Mouse (Mus musculus): ENCODE measurements around the gene Alkbh3. TPM values are rescaled to one million over a fixed set of nuclear protein-coding genes. Genes with fewer than 3 reads are reported as not detected.

Gene Alkbh3
- total RNA-seq, 2 experiments from 2014 or later, result 54.1 to 56.6 TPM

DNA sequence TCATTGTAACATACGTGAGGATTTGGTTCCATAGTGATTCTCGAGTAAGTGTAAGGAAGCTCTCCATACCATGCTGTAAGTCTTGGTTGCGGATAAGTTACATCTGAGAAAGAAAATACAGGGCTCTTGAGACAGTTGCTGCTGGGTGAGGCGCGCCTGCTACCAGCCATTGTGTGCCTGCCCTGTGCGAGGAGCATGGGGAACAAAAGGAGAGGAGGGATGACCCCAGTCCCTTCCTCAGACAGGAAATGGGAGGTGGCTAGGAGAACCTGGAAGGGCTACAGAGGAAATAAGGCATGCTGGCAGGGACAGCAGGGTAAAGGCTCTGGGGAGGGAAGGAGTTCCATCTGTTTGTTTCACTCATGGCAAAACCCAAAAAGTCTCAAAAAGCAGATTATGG is 9.2 kb downstream of the Alkbh3 start:
- intact Hi-C loops (cut with DNase I), result loop anchor here (2.0 kb wide), 1 partner anchor 45 kb away; the partner anchor contains the start of gene Gm13889
- peak in 1 of 2 experiments; percentile 6 for DNase-seq

DNA sequence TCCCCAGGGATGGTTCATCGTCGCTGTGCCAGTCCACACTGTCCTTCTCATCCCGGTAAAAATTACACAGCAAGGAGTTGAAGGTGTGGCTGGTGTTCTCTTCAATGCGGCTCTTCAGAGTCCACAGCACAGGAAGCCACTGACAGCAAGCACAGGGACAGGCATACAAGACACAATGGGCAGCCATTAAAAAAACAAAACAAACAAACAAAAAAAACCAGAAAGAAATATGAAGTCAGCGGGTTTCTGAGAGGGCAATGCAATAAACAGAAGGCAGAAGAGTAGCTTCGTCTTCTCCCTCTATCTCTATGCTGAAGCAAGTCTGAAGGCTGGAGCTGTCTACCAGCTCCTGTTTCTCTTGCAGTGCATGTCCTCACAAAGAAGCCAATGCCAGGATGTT is 14.4 kb downstream of the Alkbh3 start, which contains the start of gene Gm27027:
Gm27027 (minus strand) TSS at position 101 of the 400 bp plus-strand sequence.
- intact Hi-C loops (cut with DNase I), result no loop called here
- no peak for DNase-seq

DNA sequence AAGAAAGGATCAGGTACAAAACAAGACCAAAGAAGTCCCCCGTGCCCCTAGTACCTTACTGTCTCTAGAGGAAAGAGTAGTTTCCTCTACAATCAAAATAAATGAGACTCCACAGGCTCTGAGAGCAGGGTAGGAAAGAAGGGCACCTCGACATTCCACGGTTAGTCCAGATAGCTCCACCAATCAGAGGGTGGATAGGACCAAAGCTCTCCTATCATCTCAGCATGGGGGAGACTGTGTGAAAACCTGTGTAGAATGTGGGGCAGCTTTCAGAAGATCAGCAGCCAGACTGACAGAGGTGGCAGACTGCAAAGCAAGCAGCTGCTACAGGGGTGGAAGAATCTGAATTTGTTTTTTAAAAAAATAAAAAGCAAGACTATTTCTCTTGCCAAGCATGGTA is 17.8 kb downstream of the Alkbh3 start:
- no peak for DNase-seq
- intact Hi-C loops (cut with DNase I), result no loop called here

DNA sequence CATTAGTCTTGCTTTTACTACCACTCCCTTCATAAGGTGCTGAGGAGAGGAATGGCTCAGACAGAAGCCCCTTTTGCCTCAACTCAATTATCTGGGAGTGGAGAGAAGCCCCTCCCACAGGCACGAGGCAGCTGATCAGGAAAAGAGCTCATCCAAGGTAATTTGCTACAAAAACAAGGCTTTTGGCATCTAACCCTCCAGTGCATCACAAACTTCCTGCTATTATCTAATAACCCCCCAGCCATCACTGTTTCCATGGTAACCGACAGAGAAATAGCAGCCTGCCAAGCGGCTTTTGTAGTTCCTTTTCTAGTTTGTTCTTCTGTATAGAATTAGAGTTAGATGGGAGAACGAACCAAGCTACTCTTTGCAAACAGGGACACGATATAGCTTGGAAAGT is 18.3 kb downstream of the Alkbh3 start:
- intact Hi-C loops (cut with DNase I), result no loop called here
- DNase-seq, result peak in 1 of 2 experiments; percentile 4

DNA sequence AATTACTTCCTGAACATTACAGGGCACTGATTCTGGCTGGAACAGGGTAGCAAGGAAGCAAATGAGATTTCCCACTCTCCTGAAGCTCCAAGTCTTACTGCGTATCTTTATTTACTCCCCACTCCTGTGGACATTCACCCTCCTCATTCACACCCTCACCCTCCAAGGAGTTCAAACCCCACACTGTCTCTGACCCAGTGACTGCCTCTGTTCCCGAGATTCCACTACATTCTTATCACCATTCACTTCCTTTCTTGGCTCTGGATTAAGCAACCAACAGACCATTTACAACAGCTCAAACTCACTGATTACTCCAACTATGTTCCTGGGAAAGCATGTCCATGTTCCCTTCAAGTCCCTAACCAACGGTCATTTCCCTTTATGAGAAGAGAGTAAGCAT is 19.3 kb downstream of the Alkbh3 start:
- intact Hi-C loops (cut with DNase I), result no loop called here
- DNase-seq, result no peak

DNA sequence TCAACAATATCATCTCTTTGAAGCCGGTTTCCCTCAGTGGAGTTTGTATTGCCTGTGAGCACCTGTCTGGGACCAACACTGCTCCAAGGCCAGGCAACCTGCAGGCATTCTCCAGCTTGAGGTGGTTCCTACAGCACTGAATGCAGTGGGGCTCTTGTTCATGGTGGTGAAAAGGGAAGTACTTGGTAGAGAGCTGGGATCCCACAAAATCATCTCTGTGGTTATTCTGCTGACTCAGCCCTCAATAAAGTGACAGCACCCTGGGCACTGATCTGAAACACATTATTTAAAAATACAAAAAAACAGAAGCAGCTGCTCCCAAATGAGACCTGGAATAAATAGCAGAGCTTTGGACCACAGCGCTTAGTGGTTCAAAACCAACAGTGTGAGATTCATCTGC is 22.2 kb downstream of the Alkbh3 start:
- no peak for DNase-seq
- intact Hi-C loops (cut with DNase I), result no loop called here

DNA sequence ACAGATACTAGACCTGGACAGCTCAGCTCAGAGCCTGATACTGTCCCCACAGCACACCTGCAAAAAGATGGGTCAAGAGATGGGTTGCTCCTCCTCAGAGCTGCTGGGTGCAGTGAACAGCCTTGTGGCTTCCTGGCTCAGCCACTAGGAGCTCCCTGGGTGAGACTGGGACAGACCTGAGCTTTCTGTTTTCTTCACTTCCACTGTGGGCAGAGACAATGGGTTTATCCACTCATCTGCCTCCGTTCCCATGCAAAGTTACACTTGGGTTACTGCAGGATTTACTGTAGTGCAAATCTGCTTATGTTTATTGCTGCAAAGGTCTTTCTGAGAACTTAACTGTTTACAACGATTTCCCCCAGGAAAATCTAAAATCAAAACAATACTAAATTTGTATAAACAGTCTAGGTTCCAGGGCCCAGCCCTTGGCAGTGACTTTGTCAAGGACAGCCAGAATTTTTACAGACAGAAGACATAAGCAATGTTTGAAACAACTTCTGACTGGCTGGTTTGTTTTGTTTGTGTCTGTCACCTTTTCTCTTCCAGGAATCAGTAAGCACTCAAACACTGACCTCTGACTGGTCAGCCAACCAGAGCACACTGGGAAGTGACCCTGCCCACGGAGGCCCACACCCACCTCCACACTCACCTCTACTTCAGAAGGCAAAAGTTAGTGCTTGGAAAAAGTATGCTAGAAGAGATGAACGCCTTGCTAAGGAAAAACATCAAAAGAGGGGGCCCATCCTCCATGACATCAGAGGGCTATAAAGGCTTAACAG is 28.0 kb downstream of the Alkbh3 start:
- DNase-seq, result no peak
- intact Hi-C loops (cut with DNase I), result no loop called here

DNA sequence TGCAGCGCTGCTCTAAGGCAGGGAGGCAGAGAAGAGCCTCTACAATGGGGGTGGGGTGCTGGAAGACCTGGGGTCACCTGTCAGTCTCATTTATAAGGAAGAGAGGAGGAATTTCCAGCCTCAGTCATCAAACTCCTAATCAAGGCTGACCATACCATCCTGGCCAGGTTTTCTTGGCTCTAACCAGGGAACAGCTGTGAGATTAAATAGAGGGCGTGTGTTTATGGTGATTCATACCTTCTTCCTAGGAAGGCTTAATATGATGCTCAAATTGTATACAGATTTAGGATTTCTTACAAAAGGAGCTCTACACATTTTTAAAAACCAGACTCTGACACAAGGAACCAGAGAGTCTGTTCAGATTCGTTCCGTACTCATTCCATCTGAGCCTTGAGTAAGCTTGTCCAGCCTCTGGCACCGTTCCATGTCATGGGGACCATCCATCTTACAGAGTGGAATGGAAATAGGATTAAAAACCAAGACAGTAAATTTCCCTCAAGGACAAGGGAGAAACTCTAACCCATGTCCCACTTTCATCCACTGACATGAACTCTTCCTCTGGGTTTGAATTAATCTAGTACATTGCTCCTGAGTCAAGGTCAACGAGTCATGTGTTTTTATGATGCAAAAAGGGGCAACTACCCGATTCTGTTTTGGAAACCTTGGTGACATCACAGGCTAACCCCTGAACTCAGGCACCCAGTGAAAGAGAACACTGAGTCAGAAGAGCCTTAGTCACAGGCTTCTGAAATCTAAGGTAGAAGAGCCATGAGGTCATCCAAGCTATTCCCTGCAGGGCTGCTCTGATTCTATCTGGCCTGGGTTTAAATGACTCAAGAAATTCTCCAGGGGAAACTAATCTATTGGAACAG is 31.1 kb downstream of the Alkbh3 start:
- DNase-seq, result no peak
- intact Hi-C loops (cut with DNase I), result no loop called here

DNA sequence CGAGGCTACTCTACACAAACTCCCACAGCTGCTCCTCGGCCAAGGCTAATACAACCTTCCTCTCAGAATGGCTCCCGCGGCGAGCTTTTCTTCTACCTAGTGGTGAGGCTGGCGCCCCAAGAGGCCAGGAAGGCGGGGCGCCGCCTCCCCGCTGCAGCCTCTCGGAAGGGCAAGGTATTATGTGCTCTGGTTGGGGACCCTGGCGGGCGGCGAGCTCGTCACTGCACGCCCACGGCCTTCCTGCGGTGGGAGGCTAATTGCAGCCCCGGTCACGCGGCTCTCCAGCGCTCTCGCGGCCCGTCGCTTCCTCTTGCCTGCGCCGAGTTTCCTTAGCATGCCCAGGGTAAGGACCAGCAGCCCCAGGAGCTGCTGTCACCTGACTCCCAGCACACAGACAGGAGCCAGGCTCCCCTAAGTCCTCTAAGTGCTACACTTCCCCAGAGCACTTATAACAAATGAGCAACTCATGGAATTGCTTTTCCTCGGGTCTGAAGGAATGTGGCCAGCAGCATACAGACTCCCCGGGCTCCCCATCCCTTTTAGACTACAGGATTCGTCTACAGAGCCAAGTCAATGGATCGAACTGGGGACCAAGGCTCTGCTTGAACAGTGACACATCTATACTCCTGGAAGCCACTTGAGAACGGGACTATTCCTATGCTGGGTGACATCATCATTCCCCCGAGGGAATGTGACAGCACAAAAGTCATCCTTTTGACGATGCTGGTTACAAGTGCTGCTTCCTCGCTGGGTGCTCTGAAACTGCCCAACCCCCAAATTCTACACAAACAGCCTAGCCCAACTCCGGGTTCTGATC is 34.0 kb downstream of the Alkbh3 start:
- intact Hi-C loops (cut with DNase I), result no loop called here
- peak; percentile 42 to 47 for DNase-seq

DNA sequence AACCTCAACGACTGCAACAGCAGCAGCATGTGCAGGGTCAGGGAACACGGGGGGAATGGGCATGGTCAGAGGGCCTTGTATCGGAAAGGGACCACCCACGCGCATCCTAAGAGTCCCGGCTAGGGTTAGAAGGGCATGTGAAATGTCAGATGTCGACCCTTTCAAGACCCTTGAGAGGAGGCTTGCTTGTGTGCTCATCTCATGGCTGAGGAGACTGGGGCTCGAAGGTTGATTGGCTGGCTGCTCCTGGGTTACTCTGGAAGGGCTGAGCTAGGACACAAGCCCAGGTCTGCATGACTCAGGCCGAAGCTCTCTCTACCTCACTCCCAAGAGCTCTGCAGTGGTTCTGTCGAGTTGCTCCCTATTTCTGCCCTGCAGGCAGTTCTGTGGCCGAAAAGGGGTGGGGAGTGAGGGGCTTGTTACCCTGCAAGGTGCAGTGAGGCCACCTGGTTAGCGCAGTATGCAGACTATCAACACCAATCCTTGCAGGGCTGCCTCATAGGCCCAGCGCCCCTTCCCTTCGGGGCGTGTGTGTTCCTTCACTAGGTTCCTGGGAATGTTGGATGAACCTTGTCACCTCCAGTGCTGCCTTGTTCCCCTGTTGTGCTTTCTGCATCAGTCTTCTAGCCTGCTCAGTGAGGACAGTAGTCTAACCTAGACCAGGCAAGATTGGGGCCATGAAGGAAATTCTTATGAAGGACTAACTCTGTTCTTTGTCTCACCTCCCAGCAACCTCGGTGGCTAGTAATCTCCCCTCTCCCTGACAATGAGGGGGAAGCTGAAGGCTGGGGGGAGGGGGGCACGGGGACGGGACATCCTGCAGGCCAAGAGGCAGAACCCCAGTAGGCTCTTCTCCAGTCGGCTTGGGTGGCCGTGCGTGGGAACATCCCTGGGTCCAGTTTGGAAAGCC is 34.8 kb downstream of the Alkbh3 start:
- intact Hi-C loops (cut with DNase I), result no loop called here
- DNase-seq, result no peak

DNA sequence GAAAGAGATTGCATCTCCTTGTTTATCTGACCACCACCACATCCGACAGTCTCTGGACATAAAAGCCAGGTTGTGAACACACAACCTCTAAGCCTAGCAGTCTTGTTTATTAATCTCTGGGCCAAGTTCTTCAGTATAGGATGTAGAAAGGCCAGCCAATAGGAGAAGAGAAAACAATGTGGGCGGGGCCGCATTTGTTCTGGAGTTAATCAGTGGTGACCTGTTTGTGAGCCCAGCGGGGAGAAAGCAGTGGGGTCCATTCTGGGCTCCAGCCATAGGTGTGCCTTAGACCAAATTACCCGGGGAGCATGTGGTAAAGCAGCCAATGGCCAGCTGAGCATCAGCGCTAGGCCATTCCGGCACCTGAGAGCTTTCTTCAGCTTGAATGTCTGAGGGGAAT is 35.6 kb downstream of the Alkbh3 start:
- no peak for DNase-seq
- intact Hi-C loops (cut with DNase I), result no loop called here

DNA sequence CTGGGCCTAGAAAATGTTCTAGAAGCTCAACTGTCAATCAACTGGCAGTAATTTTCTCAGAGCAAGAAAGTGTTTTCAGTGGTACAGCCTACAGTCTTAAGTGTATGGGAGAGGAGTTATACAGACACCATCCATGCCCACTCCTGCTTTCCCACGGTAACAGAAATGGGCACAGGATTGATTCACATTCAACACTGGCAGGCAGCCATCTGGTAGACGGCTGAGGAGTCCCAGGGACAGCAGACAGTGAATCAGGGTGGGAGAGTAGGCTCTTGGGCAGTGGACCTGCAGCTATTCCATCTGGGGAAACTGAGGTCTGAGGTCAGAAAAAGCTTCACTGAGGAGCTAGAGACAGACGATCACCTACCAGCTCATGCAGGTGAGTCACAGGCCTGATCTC is 39.0 kb downstream of the Alkbh3 start:
- intact Hi-C loops (cut with DNase I), result no loop called here
- no peak for DNase-seq

DNA sequence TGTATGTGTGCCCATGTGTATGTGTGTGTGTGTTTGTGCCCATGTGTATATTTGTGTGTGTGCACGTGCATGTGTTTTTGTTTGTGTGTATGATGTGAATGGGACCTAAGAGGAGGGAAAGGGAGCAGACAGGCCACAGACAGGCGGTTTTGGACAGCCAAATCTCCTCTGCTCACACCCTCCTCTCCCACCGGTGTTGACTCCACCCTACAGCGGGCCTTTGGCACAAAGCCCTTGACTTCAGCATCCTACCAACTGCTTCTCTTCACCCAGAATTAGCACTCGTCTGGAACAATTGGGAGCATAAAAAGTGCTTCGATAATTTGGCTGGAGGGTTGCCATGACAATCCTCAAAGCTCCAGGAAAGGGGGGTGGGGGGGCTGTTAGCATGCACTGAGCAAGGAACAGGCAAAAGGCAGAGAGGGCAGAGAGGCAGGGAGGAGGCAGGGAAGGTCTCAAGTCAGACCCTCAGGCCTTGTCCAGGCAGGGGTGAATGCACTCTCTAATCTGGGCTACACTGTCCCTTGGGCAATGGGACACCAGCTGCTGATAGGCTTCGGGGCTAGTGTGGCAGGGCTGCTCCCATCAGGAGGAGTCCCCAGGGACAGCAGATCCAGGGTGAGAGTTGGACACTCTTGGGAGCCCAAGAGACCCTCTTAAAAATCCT is 46.0 kb downstream of the Alkbh3 start:
- intact Hi-C loops (cut with DNase I), result no loop called here
- no peak for DNase-seq

DNA sequence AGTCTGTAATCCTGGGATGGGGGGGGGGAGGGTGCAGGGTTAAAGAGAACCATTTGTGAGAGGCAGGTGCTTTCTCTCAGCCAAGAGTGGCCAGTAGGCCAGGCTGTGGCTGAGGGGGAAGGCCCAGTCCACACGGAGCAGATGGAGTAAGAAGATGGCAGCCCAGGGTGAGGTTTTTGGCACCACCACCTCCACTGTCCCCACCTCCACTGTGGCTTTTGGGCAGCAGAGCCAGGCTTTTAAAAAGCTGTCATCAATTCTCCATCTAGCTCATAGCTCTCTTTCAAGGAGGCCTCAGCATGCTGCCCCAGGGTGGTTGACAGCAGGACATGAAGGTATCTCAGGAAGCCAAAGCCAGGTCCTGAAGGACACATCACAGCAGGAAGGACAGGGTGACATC is 46.8 kb downstream of the Alkbh3 start:
- no peak for DNase-seq
- intact Hi-C loops (cut with DNase I), result no loop called here

DNA sequence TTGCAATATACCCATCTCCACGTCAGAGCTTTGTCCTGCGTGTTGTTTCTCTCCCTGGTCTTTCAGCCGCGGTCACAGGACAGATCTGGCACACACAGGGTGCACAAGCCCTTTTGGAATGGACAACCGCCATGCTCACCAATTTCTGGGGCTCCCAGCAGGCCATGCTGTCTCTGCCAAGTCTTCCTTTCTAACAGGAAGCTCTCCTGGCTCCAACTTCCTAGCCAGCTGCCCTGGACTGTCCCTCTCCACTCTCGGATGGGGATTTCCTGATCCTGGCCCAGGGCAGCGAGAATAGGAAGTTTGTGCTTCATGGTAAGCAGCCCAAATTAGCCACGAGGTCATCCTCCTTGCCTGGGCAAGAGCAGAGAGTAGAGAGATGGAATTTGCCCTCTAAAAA is 48.9 kb downstream of the Alkbh3 start:
- no peak for DNase-seq
- intact Hi-C loops (cut with DNase I), result no loop called here

DNA sequence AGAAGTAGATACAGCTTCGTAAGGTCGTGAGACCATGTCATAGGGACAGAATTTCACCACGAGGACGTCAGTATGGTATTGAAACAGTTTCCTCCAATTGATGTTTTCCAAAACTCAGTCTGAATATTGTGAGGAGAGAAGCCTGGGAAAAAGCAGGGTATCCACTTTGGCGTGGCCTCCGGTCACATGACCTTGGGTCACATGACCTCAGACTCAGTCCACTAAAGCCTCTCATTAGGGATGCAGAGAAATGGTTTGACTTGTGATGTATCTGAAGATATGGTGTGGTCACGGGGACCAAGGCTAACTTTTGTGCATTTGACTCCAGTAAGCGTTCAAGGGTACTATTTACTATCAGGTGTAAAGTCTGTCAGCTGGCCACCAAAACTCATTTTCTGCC is 51.3 kb downstream of the Alkbh3 start:
- DNase-seq, result no peak
- intact Hi-C loops (cut with DNase I), result loop anchor here (5.0 kb wide), 1 partner anchor 52 kb away; no protein-coding TSS in a partner anchor

DNA sequence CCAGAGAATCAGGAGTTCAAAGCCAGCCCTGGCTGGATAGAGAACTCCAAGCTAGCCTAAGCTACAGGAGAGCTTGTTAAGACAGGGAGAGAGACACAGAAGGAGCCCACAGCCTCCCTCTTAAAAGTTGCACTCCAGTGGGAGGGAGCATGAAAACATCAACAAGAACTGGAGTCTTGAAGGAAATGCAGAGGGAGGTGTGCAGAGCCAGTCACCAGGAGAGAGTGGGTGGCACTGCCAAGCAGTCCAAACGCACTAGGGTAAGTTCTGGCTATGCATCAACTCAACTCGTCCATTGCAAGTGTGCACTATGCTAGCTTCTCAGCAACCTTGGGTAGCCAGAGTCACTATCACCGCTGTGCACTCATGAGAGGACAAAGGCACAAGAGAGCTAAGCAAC is 52.4 kb downstream of the Alkbh3 start:
- intact Hi-C loops (cut with DNase I), result loop anchor here (5.0 kb wide), 1 partner anchor 51 kb away; no protein-coding TSS in a partner anchor
- DNase-seq, result no peak

DNA sequence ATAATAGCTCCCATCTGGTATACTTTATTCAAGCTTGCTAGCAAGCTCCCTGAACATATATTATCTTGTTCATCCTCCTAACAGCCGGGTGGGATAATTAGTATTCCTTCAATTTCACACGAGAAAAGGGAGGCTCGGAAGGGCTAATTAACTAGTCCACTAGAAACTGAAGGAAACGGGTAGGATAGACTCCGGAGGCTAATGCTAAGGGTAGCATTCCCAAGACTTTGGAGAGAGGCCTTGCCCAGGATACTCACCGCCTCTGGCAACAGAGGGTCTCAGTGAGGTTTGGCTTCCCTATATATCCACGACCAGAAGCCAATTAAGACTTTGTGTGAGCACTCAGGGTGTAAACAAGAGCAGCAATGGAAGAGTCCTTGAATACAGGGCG is 52.8 kb downstream of the Alkbh3 start:
- no peak for DNase-seq
- intact Hi-C loops (cut with DNase I), result loop anchor here (2.0 to 5.0 kb wide), 3 partner anchors 43 to 83 kb away; no protein-coding TSS in a partner anchor

All from heart, postnatal 36 days (tissue).